Mouse (Mus musculus): Measurements from ENCODE around the gene Atp1a4. TPM values are rescaled to one million over a fixed set of nuclear protein-coding genes. Genes with fewer than 3 reads are reported as not detected.

The Atp1a4 gene
- total RNA-seq, 1 experiment from 2014 or later = not detected

DNA sequence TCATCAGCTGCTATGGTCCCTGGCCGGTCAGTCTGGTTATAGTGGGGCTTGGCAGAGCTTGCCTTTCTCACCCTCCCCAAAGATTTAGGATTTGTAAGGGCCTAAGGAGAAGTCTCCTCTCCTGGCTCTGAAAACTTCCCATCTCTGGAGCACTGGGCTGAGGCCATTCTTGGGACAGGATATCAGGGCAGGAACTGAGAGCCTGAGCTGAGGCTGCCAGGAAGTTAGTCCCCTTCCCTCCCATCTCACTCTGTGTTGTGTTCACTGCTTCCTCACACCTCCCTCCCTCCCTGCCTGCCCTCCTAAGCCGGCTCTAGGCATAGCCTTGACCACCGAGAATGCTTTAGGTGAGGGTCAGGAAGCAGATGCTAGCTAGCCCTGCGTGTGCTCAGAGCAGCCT is 54.6 kb downstream of the Atp1a4 start:
- no peak for ATAC-seq (replicated peaks; ENCODE audit: insufficient number of reproducible peaks, low FRiP score, low TSS enrichment, poor library complexity, severe bottlenecking)

DNA sequence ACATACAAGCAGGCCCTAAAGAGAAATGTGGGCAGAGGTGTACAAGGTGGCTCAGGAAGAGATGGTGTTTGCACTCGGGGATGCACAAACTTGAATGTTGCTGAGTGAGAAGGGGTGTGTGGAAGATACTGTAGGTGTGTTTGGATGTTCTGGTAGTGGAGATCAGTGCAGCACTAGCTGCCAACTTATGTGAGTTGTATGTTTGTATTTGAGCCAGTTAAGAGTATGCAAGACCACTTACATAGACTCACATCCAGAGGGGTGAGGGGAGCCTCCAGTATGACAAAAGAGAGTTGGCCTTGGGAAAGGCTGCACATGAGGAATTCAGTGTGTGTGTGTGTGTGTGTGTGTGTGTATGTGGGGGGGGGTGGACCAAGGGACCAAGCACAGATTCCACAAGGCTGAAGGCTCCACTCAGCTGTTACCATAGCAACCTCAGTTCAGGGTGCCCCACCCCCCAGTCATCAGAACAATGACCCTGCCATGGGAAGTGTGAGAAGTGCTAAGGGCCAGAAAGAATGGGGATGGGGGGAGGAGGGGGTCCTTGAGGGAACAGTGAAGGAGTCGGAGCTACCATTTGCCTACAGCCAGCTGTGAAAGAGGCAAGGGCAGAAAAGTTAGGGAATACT is 55.2 kb downstream of the Atp1a4 start:
- ATAC-seq (replicated peaks; ENCODE audit: insufficient number of reproducible peaks, low FRiP score, low TSS enrichment, poor library complexity, severe bottlenecking) = no peak

DNA sequence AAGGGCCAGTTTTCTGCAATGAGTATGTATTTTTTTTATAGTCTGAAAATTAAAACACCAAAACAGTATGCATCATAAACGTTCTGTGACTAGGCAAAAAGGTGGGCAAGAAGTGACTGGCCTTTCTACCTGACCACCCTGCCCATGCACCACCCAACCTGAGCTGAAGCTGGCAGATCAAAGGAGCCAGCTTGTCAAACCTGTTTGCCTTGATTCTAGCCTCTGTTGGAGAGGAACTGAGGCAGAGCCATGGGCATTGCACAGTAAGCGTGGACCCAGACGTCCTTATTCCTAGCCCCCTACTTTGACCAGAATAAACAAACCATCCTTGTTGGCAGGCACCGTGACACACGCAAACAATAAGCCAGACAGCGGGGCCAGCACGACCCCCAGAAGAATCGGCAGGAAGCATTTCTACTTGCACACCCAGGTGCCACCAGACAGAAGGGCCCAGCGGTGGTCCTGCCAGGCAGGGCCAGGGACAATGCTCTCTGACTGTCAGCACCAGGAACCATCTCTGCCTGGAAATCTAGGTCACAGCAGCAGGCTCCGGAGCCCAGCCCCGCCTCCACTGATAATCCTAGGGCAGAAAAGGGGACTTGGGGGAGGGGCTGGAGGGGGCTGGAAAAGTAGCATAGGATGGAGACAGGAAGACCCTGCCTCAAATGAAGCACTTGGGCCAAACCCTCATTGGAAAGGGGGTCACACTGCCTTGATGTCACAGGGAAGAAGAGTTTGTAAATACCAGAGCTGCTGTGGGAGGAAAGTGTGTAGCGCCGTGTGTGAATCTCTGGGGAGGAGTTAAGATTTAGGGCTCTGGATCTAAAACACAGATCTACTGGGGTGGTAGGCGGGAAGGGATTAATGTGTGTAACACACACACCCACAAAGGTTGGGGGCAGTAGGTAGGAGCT is 56.0 kb downstream of the Atp1a4 start:
- no peak for ATAC-seq (replicated peaks; ENCODE audit: insufficient number of reproducible peaks, low FRiP score, low TSS enrichment, poor library complexity, severe bottlenecking)

DNA sequence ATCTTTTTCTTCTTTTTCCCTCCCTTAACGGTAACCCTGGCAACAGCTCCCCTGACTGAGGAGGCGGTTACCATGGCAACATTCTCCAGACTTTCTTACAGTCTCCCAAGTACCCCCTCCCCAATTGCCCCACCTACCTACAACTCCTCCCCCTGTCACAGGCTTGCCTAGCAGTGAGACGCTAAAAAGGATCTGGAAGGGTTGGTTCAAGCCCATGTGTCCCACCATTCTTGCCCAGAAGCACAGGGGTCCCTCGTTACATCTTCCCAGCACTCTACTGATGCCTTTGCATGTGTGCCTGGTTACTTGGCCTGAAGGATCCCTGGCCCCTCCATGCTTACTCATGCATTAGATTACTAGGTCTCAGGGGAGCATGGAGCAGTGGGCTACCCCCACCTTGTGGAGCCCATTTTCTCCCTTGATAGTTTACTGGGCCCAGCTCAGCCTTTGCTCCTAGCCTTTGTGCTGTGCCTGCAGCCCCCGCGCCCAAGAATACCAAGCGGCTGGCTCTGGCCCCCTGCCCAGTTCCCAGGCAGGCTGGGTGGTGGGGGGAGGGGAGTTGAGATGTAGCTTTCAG is 57.3 kb downstream of the Atp1a4 start:
- no peak for ATAC-seq (replicated peaks; ENCODE audit: insufficient number of reproducible peaks, low FRiP score, low TSS enrichment, poor library complexity, severe bottlenecking)

DNA sequence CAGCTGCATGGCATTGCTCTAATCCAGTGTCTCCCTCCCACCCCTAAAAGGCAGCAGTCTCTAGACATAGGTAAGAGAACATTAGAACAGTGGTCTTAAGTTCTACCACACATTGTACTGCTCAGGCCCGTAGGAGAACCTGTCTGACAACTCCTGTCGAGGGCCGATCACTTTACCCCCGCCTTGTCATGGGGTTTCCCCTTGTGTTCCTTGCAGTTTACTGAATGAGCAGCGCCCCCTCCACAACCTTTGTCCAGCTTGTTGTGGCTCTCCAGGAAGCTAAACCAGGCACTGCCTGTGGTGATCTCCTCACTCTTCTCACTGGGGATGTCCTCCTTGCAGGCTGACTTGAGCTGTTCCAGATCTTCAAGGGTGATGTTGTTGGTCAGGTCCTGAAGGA is 58.1 kb downstream of the Atp1a4 start:
- ATAC-seq (replicated peaks; ENCODE audit: insufficient number of reproducible peaks, low FRiP score, low TSS enrichment, poor library complexity, severe bottlenecking) = no peak

DNA sequence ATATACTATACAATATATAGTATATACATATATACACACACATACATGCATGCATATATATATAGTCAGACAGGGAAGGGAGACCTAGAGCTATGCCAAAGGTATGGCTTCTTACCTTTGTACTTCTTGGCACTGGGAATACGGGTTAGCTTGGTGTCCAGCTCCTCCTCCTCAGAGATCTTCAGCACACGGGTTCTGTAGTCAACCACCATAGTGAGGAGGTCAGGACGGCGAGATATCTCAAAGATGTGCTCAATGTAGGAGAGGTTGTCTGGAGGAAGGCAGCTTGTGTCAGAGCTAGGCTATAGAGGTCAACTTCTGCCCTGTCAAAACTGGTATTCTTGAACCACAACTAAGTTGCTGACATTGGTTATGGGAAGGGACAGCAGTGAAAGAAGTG is 59.2 kb downstream of the Atp1a4 start:
- no peak for ATAC-seq (replicated peaks; ENCODE audit: insufficient number of reproducible peaks, low FRiP score, low TSS enrichment, poor library complexity, severe bottlenecking)

DNA sequence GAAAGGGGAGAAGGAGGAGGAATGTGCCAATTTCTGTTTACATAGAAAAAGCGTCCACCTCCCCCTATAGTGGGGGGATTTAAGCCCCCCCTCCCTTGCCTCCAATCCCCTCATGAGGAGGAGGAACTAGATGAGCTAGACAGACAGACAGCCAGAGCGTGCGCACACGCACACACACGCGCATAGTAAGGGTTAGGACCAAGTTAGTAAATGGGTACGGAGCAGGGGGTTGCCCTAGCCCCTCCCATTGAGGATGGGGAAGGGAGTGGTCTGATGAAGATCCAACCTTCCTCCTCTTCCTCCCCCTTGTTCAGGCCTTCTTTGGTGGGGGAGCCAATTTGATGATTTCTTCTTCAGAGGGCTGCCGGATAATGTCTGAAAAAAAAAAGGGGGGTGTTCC is 59.9 kb downstream of the Atp1a4 start:
- ATAC-seq (replicated peaks; ENCODE audit: insufficient number of reproducible peaks, low FRiP score, low TSS enrichment, poor library complexity, severe bottlenecking) = no peak

DNA sequence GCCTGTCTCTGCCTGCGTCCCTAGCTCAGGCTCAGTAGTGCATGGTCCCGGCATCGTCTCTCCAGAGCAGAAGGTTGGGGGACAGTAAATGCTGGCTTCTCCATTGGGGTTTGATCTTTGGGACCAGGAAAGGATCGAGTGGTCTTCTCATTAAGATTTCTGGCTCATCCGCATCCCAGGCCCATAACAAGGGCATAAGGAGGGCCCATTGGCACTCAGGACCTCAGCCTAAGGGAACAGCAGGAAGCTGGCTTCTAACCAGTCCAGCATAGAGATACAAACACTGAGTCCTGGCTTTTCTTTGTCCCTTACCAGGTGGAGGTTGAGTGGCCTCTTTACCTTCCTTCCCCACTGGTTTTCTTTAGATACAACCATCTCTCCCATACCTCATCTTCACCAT is 60.4 kb downstream of the Atp1a4 start:
- no peak for ATAC-seq (replicated peaks; ENCODE audit: insufficient number of reproducible peaks, low FRiP score, low TSS enrichment, poor library complexity, severe bottlenecking)

DNA sequence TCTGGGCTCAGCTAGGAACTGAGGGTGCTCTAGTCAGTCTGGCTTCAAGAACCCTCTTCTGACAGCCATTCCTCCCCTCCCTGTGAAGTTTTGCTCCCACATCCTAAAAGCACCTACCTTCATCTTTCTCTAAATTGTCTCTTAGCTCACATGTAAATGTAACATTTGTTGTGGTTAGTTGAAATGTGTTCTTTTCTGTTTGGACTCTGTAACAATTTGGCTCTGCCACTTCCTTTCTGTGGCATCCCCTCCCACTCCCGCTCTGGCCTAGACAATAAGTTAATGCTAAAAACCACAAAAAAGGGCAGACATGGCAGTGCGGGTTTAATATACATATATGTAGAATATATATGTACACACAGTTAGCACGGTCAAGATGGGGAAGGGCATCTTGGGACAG is 61.1 kb downstream of the Atp1a4 start:
- ATAC-seq (replicated peaks; ENCODE audit: insufficient number of reproducible peaks, low FRiP score, low TSS enrichment, poor library complexity, severe bottlenecking) = no peak

DNA sequence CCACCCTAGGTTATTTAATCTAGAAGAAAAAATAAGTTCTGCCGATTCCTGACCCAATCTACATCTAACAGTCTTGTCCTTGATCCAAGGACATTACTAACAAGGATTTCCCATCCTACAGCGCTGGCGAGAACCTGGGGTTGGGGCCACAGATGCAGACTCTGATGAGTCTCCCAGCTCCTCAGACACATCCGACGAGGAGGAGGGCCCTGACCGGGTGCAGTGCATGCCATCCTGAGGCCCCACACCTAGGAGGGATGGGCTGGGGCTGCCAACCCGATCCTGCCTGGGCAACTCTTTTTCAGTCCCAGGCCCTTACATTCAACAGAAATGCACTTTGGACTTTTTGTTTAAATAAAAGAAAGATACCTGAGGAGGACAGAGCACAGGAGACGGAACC is 63.8 kb downstream of the Atp1a4 start:
- no peak for ATAC-seq (replicated peaks; ENCODE audit: insufficient number of reproducible peaks, low FRiP score, low TSS enrichment, poor library complexity, severe bottlenecking)

DNA sequence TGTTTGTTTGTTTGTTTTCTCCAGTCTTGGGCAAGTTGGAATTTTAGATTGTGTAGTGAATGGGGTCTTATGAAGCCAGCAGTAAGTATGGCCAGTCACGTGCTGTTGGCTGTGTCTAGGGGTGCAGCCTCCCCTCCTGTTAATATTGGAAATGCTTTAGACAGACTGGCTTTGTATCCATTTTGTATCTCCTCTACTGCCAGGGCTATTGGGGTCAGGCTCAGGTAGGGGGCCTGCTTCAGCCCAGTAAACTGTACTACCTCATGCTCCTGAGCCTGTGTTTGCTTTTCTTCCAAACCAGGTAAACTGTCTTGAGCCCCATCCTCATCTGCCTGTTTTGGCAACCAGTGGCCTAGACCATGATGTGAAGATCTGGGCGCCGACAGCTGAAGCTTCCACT is 66.0 kb downstream of the Atp1a4 start:
- ATAC-seq (replicated peaks; ENCODE audit: insufficient number of reproducible peaks, low FRiP score, low TSS enrichment, poor library complexity, severe bottlenecking) = no peak

DNA sequence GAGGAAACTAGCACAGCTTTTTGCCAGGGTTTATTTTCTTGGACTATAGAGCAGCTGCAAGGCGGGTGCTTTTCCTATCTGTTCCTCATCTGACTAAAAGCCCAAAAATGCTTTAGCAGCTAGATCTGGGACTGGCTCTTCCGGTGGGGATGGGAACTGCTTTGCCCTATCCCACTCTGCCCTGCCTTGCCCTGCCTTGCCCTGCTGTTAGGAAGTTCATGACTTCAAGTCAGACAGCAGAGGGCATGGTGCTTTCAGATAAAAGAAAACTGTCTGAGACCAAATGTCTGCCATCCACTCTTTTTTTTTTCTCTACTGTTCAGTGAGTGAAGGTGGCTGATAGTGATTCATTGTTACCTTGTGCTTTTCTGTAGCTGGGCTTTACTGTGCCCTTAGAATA is 66.6 kb downstream of the Atp1a4 start:
- no peak for ATAC-seq (replicated peaks; ENCODE audit: insufficient number of reproducible peaks, low FRiP score, low TSS enrichment, poor library complexity, severe bottlenecking)

DNA sequence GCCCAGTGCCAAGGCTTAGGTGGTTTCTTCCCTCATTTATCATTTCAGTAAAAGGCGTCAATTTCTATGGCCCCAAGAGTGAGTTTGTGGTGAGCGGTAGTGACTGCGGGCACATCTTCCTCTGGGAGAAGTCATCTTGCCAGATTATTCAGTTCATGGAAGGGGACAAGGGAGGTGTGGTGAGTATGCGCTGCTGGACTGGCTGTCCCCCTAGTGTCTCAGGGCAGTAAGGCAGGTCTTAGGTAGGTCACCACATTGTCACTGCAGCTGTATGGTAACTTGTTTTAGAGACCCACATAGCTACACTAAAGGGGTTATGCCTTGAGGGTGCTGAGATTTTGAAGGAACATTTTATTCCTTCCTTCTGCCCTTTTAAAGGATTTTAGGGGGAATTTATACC is 69.3 kb downstream of the Atp1a4 start:
- no peak for ATAC-seq (replicated peaks; ENCODE audit: insufficient number of reproducible peaks, low FRiP score, low TSS enrichment, poor library complexity, severe bottlenecking)

DNA sequence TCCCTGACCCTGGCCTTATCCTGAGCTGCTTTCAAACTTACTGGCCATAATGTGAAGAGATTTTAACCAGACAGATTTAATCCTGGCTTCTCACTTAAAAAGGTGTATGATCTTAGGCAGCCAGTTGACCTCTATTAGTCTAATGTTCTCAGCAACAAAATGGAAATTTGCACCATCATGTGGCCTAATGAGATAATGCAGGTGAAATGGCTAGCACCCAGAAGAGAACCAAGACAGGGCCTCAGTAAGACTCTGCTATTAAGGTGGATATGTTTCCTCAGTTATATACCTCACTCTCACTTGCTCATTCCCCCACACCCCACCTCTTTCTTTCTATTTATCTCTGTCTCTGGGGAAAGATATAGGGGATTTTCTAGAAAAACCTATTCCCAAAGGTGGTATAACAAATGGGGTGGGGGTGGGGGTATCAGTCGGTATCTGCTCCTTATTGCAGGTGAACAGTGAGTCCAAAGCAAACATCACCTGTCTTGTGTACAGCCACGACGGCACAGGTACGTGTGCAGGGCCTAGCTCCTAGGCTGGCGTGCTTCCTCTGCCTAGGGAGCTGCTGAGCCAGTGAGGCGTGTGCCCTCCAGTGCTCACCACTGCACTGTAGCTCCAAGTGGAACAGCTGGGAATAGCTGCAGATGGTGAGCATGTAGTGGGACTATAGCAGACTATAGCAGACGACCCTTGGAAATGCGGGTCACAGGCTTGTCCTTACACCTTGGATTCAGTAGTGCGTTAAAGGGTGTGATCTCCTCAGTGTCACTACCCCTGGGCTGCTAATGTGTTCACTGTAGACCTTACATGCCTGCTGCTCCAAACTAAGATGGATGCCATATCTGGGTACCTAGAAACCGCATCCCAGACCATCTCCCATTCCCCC is 71.6 kb downstream of the Atp1a4 start:
- ATAC-seq (replicated peaks; ENCODE audit: insufficient number of reproducible peaks, low FRiP score, low TSS enrichment, poor library complexity, severe bottlenecking) = no peak

DNA sequence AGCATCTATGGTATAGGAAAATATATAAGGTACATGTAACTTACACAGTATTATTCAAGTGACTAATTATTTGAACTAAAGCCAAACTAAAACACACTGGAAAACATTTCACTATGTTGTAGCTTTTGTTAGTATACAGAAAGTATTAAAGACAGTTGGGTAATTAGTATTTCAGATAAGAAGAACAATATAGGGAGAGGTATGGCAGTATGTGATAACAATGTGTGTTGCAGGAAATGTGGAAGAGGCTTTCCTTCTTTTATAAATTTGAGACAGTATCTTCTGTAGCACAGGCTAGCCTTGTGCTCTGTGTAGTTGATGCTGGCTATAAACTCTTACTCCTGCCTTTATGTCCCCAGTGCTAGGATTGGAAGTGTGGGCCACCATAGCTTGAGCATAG is 74.3 kb downstream of the Atp1a4 start:
- ATAC-seq (replicated peaks; ENCODE audit: insufficient number of reproducible peaks, low FRiP score, low TSS enrichment, poor library complexity, severe bottlenecking) = no peak

DNA sequence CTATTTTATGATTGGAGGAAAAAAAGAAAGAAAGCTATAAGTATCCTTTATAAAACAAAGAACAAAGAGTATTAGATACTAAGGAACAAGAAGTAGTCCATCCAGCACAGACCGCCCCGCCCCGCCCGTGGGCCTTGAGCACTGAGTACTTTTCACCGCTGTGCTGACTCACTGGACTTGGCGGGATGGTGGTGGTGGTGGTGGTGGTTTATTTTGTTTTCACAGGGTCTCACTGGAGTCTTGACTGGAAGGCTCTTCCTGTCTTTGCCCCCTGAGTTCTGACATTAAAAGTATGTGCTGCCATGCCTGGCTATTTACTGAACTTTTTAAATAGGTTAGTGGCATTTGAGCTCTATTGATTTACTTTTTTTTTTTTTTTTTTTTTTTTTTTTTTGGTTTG is 75.2 kb downstream of the Atp1a4 start:
- ATAC-seq (replicated peaks; ENCODE audit: insufficient number of reproducible peaks, low FRiP score, low TSS enrichment, poor library complexity, severe bottlenecking) = no peak

DNA sequence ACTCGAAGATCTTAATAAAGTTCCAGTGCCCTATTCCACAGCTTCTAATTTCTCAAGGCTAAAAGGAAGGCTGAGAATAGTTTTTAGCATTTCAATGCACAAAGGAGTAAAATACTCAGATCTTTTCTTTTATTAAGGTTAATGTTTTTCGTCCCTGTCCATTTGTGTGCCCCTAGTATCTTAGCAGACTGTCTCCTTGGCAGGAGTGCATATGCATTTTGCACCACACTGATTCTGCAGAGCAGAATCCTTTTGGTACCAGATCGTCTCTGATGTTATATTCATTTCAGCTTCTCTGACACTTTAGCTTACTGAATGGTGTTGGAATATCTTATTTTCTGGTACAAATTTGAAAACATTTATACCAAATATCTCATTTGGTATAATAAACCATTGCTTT is 76.4 kb downstream of the Atp1a4 start:
- no peak for ATAC-seq (replicated peaks; ENCODE audit: insufficient number of reproducible peaks, low FRiP score, low TSS enrichment, poor library complexity, severe bottlenecking)

DNA sequence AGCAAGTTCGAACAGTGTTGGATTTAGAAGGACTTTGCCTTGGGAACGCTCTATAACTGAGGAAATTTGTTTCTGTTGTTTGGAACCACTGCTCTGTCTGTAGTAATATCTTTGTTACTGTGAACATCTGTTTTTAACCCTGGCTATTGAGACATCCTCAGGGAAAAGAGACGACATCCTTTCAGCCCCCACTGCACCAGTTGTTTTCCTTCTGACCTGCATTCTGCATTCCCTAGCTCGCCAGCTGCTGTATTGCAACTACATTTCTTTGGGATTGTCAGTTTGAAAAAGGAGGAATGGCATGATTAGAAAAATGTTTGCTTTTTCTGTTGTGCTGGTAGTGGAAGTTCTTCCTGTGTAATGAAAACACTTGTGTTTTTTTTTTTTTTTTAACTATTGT is 77.3 kb downstream of the Atp1a4 start:
- no peak for ATAC-seq (replicated peaks; ENCODE audit: insufficient number of reproducible peaks, low FRiP score, low TSS enrichment, poor library complexity, severe bottlenecking)

DNA sequence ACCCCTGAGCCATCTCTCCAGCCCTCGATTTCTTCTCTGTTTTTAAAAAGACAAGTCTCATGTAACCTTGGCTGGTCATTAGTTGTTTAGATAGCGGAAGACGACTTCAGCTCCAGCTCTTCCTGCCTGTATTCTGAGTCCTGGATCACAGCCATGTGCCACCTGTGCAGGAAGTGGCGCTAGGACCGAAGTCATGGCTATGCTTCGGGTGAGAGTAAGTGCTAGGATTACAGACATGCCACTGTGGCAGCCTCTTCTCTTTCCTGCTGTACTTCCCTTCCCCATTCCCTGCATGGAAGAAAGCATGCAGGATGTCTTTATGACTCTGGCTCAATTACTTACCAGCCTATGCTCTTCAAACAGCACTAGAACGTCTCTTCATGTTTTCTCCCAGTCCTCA is 79.1 kb downstream of the Atp1a4 start:
- no peak for ATAC-seq (replicated peaks; ENCODE audit: insufficient number of reproducible peaks, low FRiP score, low TSS enrichment, poor library complexity, severe bottlenecking)

Data from monocyte, adult 5-6 weeks (primary cell).